Mouse (Mus musculus) right cerebral cortex, postnatal 10 days (tissue): ENCODE measurements at regions not wholly inside any gene's neighbourhood (a gene's known extent, or its start where the extent isn't known, plus 50 kb on each side); places are given as distances from the start of the nearest gene placed in this dataset.

Source experiments
- DNase-seq, 2 experiments: peaks; one replicate each; pipeline ENCODE4 v3.0.0; 2021; ENCODE audit warnings: low spot score in 2 of 2

GRCm38 (mm10) chr4:105326989-105327388 is 169.8 kb downstream of the Plpp3 start:
- no peak for DNase-seq

GRCm38 (mm10) chr4:105327711-105328471 is 170.7 kb downstream of the Plpp3 start:
- no peak for DNase-seq

DNA sequence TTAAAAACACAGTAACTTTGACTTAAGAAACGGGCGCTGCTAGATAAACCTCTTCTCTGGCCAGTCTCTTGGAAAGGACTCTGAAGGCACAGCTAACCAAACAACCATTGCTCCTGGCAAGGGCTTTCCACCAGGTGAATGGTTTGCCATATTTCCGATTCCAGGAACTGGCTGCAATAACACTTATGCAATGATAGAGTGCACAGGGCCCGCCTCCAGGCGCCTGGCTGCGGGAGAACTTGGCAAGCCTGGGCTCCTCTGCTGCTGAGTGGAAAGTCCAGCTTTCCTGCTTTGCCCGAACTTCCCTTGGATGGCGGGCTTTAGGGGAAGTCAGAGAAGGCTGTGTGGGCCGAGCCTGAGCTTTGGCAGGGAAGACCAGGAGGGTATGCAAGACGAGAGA is 171.6 kb downstream of the Plpp3 start:
- DNase-seq: no peak

DNA sequence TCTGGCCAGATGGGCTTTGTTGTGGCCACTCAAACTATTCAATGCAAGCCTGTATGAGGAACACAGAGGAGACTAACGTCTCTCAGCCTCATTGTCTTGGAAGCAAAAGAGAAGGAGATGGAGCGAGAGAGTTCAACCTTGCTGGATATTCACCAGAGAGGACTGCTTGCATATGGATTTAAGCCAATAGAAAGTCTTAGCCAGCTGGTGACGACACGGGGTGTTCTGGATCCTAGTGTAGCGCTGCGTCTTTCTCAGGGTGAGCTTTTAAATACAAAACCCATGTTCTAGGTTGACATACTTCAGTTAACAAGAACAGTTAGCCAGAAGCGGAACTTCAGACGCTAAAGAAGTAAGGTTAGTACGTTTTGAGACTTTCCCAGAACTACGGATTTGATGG is 174.9 kb downstream of the Plpp3 start:
- DNase-seq: no peak

DNA sequence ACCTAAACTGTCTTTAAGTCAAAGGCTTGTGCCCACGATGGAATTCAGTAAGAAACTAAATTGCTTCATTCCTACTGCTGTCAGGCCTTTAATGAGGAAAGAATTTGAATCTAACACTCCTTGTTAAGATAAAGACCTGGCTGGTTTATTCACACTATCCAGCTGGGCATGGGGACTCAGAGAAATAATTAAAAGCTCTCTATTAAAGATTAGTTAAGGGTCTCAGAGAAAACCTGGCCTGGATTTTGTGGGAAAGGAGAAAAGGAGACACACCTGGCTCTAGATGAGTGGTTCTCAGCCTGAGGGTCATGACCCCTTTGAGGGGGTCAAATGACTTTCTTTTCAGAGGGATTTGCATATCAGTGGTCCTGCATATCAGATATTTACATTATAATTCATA is 178.7 kb downstream of the Plpp3 start:
- no peak for DNase-seq

DNA sequence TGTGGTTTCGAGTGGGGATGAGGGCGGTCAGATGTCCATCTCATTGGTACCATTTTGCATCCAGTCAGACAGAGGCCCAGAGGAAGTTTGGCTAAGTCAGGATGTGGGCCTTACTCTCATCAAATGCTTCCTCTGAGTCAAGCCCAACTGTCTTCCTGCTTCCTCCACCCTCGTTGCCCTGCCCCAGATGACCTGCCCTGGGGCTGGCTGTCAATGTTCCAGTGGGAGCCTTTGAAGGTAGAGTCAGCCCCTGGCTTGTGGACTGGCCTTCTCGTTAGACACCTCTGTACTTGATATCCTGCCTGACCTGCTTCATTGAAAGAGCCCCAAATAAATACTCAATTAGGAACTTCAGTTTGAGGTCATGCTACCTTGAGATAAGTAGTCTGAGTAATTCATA is 179.4 kb downstream of the Plpp3 start:
- no peak for DNase-seq

GRCm38 (mm10) chr4:105338131-105338530 is 181.0 kb downstream of the Plpp3 start:
- DNase-seq: no peak

- DNase-seq: peak; percentile 27 to 29
These were observed 181.7 kb downstream of the Plpp3 start for GRCm38 (mm10) chr4:105338861-105339260.

DNA sequence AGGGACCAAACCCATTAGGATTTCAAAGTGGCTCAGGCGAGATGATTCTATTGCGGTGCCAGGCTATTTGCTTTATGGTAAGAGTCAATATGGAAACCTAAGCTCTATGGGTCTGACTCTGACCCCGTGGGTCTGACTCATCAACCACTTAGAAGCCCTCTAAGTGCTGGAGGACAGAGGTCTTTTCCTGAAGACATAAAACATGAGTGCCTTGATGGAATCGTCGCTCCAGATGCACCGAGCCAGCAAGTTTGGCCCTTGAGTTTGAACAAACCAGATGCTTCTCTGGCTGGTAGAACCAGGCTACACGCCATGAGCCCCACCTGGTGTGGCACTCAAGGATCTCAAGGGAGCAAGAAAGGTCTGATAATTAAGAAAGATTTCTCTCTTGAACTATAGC is 184.1 kb downstream of the Plpp3 start:
- DNase-seq: no peak

GRCm38 (mm10) chr4:105346846-105347245 is 189.7 kb downstream of the Plpp3 start:
- DNase-seq: no peak

DNA sequence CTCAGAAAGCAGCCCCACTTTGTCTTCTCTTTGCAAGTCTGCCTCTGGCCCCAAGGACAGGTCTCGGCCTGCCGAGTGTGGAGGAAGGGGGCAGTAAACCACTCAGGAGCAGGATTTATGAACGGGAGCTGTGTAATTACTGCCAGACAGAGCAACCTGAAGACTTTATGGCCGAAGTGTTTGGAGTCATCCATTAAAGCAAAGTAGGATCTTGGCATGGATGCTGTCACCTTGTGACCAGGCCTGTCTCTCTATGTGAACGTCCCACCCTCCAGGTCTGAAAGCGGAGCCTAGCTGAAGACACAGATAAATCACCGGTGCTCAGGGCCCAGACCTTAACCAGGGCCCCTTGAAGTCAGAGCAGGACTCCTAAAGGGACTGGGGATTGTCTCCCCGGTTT is 190.8 kb downstream of the Plpp3 start:
- no peak for DNase-seq

- no peak for DNase-seq
These were observed 192.4 kb downstream of the Plpp3 start for GRCm38 (mm10) chr4:105349316-105350207.

GRCm38 (mm10) chr4:105352342-105352741 is 195.2 kb downstream of the Plpp3 start:
- DNase-seq: peak; percentile 43 to 46

GRCm38 (mm10) chr4:105352953-105353352 is 195.8 kb downstream of the Plpp3 start:
- DNase-seq: no peak

GRCm38 (mm10) chr4:105354097-105354496 is 196.9 kb downstream of the Plpp3 start:
- no peak for DNase-seq

DNA sequence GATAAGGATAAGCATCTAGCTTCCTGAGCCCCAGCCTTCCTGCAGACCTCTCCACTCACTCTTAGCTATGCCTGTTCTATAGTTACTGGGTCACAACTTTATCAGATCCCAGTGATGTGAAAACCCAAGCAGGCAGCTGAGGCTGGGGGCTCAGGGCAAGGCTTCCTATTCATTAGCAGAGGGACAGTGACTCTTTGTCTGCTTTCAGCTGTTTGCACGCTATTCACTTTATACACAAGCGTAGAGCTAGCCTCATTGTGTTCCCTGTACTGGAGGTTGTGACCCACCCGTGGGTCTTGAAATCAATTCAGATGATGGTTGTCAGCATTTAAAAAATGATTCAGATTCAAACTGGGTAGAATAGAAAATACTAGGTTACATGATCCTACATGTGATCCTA is 199.5 kb downstream of the Plpp3 start:
- no peak for DNase-seq

- no peak for DNase-seq
These were observed 201.6 kb downstream of the Plpp3 start for GRCm38 (mm10) chr4:105358725-105359124.

DNA sequence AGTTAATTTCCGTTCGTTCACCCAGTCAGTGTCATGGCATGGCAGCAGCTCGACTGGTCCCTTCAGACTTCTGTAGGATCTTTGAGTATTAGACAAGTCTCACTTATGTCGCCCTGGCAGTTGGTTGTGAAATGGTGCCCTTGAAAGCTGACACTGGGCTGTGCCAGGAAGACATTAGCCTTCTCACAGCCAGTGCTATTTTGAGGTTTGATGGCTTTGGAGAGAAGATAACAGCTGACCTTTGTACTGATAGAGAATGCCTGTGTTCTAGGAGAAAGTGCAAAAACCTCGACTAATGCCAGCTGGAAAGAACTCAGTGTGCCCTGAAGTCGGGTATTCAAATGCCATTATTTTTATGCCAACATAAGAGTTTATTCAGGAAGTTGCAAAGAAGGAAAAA is 207.3 kb downstream of the Plpp3 start:
- no peak for DNase-seq

GRCm38 (mm10) chr4:105365076-105365475 is 207.9 kb downstream of the Plpp3 start:
- no peak for DNase-seq

DNA sequence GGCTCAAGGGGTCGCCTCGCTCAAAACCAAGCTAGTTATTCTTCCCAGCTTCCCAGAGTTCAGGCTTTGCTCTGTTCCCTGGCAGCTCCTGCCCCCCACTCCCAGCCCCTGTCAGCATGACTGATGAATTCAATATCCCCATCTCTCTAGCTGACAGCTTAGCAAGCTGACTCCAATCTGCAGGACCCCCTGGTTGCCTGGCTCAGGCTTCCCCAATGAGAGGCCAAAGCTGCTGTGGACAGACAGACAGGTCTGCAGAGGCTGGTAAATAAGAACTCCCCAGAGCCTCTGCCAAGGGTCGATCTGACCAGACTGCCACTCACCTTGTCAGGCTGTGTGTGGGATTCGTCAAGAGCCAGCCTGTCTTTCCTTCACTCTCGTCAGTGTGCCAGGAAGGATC is 219.4 kb downstream of the Plpp3 start:
- no peak for DNase-seq

GRCm38 (mm10) chr4:105377469-105378187 is 220.5 kb downstream of the Plpp3 start:
- DNase-seq: no peak

- DNase-seq: no peak
These were observed 227.7 kb downstream of the Plpp3 start for GRCm38 (mm10) chr4:105384826-105385225.
